Mouse (Mus musculus): ENCODE data around the gene Tmem101.

- TF ChIP-seq CTCF (IDR thresholded peaks at IDR 0.05; ENCODE audit: control insufficient read depth, insufficient read depth, low read length) (peak; percentile 92), POLR2A (IDR thresholded peaks at IDR 0.05; ENCODE audit: borderline replicate concordance, control insufficient read depth, low read depth, low read length) (no peak)
Measured at GRCm38 (mm10) chr11:102138447-102138740, 17.8 kb downstream of the Tmem101 start.
